Mouse (Mus musculus): ENCODE results near the gene Glo1.
A peak's percentile ranks its signal among the peaks of the same experiment; 100 is the strongest.

The Glo1 gene

GRCm38 (mm10) chr17:30612075-30612859 lies 14.4 kb downstream of the Glo1 start:
- DNase-seq (ENCODE audit: low spot score): peak; percentile 100

GRCm38 (mm10) chr17:30611221-30612074 lies 15.2 kb downstream of the Glo1 start:
- DNase-seq (ENCODE audit: low spot score): no peak

- no peak for DNase-seq (ENCODE audit: low spot score)
Observed at GRCm38 (mm10) chr17:30610739-30611138, 15.9 kb downstream of the Glo1 start.

- DNase-seq (ENCODE audit: low spot score): no peak
Observed at GRCm38 (mm10) chr17:30609980-30610307, 16.7 kb downstream of the Glo1 start.

- no peak for DNase-seq (ENCODE audit: low spot score)
Observed at GRCm38 (mm10) chr17:30609305-30609979, 17.2 kb downstream of the Glo1 start.

GRCm38 (mm10) chr17:30607909-30608495 lies 18.7 kb downstream of the Glo1 start:
- no peak for DNase-seq (ENCODE audit: low spot score)

- no peak for DNase-seq (ENCODE audit: low spot score)
Observed at GRCm38 (mm10) chr17:30607330-30607729, 19.3 kb downstream of the Glo1 start.

GRCm38 (mm10) chr17:30606634-30607081 lies 20.0 kb downstream of the Glo1 start:
- DNase-seq (ENCODE audit: low spot score): no peak

GRCm38 (mm10) chr17:30606206-30606605 lies 20.5 kb downstream of the Glo1 start:
- no peak for DNase-seq (ENCODE audit: low spot score)

- DNase-seq (ENCODE audit: low spot score): no peak
Observed at GRCm38 (mm10) chr17:30605001-30605400, 21.7 kb downstream of the Glo1 start.

GRCm38 (mm10) chr17:30604296-30604695 lies 22.4 kb downstream of the Glo1 start:
- no peak for DNase-seq (ENCODE audit: low spot score)

- DNase-seq (ENCODE audit: low spot score): no peak
Observed at GRCm38 (mm10) chr17:30602175-30602574, 24.5 kb downstream of the Glo1 start.

- no peak for DNase-seq (ENCODE audit: low spot score)
Observed at GRCm38 (mm10) chr17:30598300-30598699, 28.4 kb downstream of the Glo1 start.

GRCm38 (mm10) chr17:30597786-30598185 lies 28.9 kb downstream of the Glo1 start:
- no peak for DNase-seq (ENCODE audit: low spot score)

GRCm38 (mm10) chr17:30594846-30595245 lies 31.8 kb downstream of the Glo1 start:
- no peak for DNase-seq (ENCODE audit: low spot score)

- DNase-seq (ENCODE audit: low spot score): no peak
Observed at GRCm38 (mm10) chr17:30594407-30594806, 32.3 kb downstream of the Glo1 start.

GRCm38 (mm10) chr17:30590417-30591198 lies 36.1 kb downstream of the Glo1 start:
- DNase-seq (ENCODE audit: low spot score): peak; percentile 49

GRCm38 (mm10) chr17:30583258-30584001 lies 43.2 kb downstream of the Glo1 start:
- DNase-seq (ENCODE audit: low spot score): no peak

- no peak for DNase-seq (ENCODE audit: low spot score)
Observed at GRCm38 (mm10) chr17:30582313-30582712, 44.4 kb downstream of the Glo1 start.

GRCm38 (mm10) chr17:30581201-30581600 lies 45.5 kb downstream of the Glo1 start:
- no peak for DNase-seq (ENCODE audit: low spot score)

GRCm38 (mm10) chr17:30580781-30581180 lies 45.9 kb downstream of the Glo1 start:
- DNase-seq (ENCODE audit: low spot score): no peak

All from ovary, postnatal 36 days (tissue).